Mouse (Mus musculus): ENCODE measurements around the gene Gm20425. TPM values are rescaled to one million over a fixed set of nuclear protein-coding genes. Genes with fewer than 3 reads are reported as not detected.
A peak's percentile ranks its signal among the peaks of the same experiment; 100 is the strongest.

Gm20425 gene
- polyA plus RNA-seq (2012; rRNA removed) = 0.08 and 0.27 TPM in 2 replicates

DNA sequence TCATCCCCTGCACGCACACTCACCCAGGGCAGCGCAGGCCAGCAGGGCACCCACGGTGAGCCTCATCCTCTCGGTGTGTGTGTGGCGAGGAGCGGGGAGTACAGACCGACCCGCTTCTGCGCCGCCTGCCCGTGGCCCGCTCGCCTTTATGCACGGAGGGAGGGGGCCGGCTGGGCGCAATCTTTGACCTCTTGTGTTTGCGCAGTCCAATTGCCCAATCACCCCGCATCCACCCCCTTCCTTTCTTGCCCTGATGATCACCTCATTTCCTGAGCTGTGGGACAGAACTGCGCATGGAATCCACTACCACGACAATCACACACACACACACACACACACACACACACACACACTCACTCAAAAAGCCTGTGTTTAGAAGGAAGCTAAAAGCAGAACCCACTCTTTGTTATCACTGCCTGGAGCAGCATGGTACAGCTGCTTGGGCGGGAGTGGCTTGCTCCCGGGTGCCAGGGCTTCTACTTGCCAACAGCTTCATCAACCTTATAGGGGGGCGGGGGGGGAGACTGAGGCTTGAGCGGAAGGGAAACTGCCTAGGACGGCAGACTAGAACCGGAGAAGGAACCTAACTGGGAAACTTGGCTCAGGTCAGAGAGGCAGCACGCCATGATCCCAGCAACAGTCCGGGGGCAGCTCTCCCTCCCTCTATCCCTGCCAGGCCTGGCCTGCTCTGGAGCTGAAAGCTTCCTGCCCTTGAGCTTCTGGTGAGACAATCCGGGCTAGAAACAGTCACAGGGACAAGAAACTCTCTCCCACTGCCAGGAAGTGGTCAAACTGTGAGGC, at the start of gene Gm20425, which contains the start of gene Trf:
TSS of gene Gm20425 (minus strand) at position 157 of the 801 bp plus-strand sequence.
TSS of gene Trf (minus strand) at position 294 of the 801 bp plus-strand sequence.
- 20% methylated on average over 29 of the region's 29 CpGs for WGBS
- TF ChIP-seq POLR2A (IDR thresholded peaks at IDR 0.05; ENCODE audit: borderline replicate concordance, extremely low read depth, low read depth, low read length) (peak; percentile 79; the same call in 1 of the 2 replicates), CTCF (IDR thresholded peaks at IDR 0.05; ENCODE audit: insufficient read depth, low read length) (no peak)
- H3K4me1 ChIP-seq (ENCODE audit: control insufficient read depth, insufficient read depth, low read length) = peaks cover 3% of the 10 kb centered on the region; the same call in 1 of the 2 replicates
- DNase-seq = peak; percentile 63
- H3K4me3 ChIP-seq (replicated peaks; ENCODE audit: extremely low read depth, low read depth, low read length) = peak within 1 kb of the TSS; percentile 72

DNA sequence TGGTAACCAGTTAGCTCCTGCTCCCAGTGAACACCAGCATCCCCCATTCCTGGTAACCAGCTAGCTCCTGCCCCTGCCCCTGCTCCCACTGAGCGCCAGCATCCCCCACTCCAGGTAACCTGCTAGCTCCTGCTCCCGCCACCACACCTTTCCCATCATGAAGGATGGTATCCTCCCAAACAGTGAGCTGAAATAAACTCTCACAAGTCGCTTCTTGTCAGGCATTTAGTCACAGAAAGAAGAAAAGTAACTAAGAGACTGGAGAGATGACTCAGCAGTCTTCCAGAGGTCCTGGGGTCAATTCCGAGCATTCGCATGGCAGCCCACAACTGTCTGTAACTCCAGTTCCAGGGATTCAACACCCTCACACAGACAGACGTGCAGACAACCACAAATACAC, 46.8 kb upstream of the Gm20425 start:
- 86% methylated on average over 6 of the region's 6 CpGs for WGBS
- TF ChIP-seq CTCF (IDR thresholded peaks at IDR 0.05; ENCODE audit: insufficient read depth, low read length) (no peak), POLR2A (IDR thresholded peaks at IDR 0.05; ENCODE audit: borderline replicate concordance, extremely low read depth, low read depth, low read length) (no peak)
- no peak for DNase-seq
- Histone ChIP-seq H3K4me3 (replicated peaks; ENCODE audit: extremely low read depth, low read depth, low read length) (no peak overlapping the region), H3K4me1 (ENCODE audit: control insufficient read depth, insufficient read depth, low read length) (no peaks in the 10 kb centered on the region)

DNA sequence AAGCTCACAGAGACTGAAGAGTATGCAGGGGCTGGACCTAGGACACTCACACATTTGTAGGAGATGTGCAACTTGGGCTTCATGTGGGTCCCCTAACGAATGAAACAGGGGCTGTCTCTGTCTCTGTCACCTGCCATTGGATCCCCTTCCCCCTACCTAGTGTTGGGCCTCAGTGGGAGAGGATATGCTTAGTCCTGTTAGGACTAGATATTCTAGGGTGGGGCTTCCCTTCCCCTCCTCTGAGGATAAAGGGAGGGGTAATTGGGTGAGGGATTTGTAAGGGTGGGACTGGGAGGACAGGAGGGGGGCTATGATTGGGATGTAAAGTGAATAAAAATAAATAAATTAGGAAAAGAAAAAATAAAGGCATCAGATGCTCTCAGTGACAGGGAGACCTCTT, 45.6 kb upstream of the Gm20425 start:
- 71% methylated on average over 1 of the region's 1 CpGs for WGBS
- TF ChIP-seq POLR2A (IDR thresholded peaks at IDR 0.05; ENCODE audit: borderline replicate concordance, extremely low read depth, low read depth, low read length) (no peak), CTCF (IDR thresholded peaks at IDR 0.05; ENCODE audit: insufficient read depth, low read length) (no peak)
- Histone ChIP-seq H3K4me1 (ENCODE audit: control insufficient read depth, insufficient read depth, low read length) (no peaks in the 10 kb centered on the region), H3K4me3 (replicated peaks; ENCODE audit: extremely low read depth, low read depth, low read length) (no peak overlapping the region)
- DNase-seq = no peak

DNA sequence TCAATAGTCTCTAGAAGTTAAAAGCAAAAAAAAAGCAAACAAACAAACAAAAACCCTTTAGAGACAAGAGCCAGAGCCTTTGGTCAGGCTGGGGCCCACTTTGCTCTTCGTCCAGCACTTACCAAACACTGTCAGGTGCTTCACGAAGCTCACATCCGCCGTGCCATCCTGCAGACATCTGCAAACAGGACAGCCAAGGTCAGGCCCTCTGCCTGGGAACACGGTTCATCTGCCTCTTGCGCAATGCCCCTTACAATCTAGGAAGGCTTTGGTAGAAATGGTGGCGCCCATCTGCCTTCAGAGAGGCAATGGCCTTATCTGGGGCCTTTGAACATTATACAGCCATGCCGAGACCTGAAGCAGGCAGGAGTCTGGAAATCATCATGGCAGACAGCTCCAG, 44.7 kb upstream of the Gm20425 start:
- no peak for DNase-seq
- WGBS = 73% methylated on average over 8 of the region's 8 CpGs
- Histone ChIP-seq H3K4me3 (replicated peaks; ENCODE audit: extremely low read depth, low read depth, low read length) (no peak overlapping the region), H3K4me1 (ENCODE audit: control insufficient read depth, insufficient read depth, low read length) (no peaks in the 10 kb centered on the region)
- TF ChIP-seq POLR2A (IDR thresholded peaks at IDR 0.05; ENCODE audit: borderline replicate concordance, extremely low read depth, low read depth, low read length) = no peak
- TF ChIP-seq CTCF (IDR thresholded peaks at IDR 0.05; ENCODE audit: insufficient read depth, low read length) = no peak

DNA sequence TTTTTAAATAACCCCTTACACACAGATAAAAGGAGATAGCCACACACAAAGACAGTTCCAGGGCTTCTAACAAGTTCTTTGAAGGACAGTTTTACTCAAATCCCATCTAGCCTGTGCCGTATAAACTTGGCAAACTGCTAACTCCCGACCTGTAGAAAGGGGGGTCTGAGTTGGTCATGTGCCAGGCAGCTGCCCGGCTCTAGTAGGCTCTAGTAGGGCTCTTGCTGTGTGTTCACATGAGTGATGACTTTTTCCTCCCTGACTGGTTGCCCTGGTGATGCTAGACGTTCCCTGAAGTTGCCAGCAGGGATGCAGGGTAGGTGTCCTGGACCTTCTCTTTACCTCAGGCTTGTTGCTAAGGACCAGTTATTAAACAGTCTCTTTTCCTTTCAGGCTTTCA, 41.0 kb upstream of the Gm20425 start:
- WGBS = 10% methylated on average over 4 of the region's 4 CpGs
- Histone ChIP-seq H3K4me3 (replicated peaks; ENCODE audit: extremely low read depth, low read depth, low read length) (no peak overlapping the region), H3K4me1 (ENCODE audit: control insufficient read depth, insufficient read depth, low read length) (no peaks in the 10 kb centered on the region)
- TF ChIP-seq CTCF (IDR thresholded peaks at IDR 0.05; ENCODE audit: insufficient read depth, low read length) (no peak), POLR2A (IDR thresholded peaks at IDR 0.05; ENCODE audit: borderline replicate concordance, extremely low read depth, low read depth, low read length) (no peak)
- no peak for DNase-seq

DNA sequence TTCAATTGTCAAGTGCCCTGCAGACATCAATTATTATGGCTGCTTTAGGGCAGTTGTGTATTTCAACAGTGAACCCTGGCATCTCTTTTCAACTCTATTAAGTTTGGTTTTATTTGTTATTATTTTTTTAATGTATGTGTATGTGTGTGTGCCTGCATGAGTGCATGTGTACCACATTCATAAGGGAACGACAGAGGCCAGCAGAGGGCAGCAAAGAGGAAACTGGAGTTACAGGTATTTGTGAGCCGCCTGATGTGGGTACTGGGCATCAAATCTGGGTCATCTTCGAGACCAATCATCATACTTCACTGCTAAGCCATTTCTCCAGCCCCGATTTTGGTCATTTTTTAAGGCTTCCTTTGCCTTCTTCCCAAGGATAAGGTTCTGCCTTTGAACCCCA, 35.7 kb upstream of the Gm20425 start:
- 91% methylated on average over 4 of the region's 4 CpGs for WGBS
- no peak for TF ChIP-seq CTCF (IDR thresholded peaks at IDR 0.05; ENCODE audit: insufficient read depth, low read length)
- TF ChIP-seq POLR2A (IDR thresholded peaks at IDR 0.05; ENCODE audit: borderline replicate concordance, extremely low read depth, low read depth, low read length) = no peak
- H3K4me3 ChIP-seq (replicated peaks; ENCODE audit: extremely low read depth, low read depth, low read length) = no peak overlapping the region
- DNase-seq = no peak
- no peaks in the 10 kb centered on the region for H3K4me1 ChIP-seq (ENCODE audit: control insufficient read depth, insufficient read depth, low read length)

DNA sequence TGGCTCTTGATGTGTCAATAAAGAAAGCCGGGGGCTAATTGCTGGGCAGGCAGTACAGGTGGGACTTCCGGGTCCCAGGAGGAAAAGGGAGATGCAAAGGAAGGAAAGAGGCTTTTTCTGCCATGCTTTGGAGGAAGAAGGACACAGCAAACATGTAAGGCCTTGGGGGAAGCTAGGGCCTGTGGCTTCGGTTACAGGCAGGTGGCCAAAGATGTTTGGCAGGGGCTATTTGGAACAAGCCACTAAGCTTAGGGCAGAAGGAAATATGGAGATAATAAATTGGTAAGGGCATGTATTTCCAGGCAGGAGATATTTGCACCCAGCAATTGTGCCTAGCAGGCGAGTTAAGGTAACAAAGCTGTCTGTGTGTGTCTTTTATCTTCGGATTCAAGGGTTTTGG, 22.8 kb upstream of the Gm20425 start:
- Histone ChIP-seq H3K4me3 (replicated peaks; ENCODE audit: extremely low read depth, low read depth, low read length) (no peak overlapping the region), H3K4me1 (ENCODE audit: control insufficient read depth, insufficient read depth, low read length) (no peaks in the 10 kb centered on the region; the same call in 1 of the 2 replicates)
- 73% methylated on average over 5 of the region's 5 CpGs for WGBS
- TF ChIP-seq POLR2A (IDR thresholded peaks at IDR 0.05; ENCODE audit: borderline replicate concordance, extremely low read depth, low read depth, low read length) (no peak), CTCF (IDR thresholded peaks at IDR 0.05; ENCODE audit: insufficient read depth, low read length) (no peak)
- no peak for DNase-seq

DNA sequence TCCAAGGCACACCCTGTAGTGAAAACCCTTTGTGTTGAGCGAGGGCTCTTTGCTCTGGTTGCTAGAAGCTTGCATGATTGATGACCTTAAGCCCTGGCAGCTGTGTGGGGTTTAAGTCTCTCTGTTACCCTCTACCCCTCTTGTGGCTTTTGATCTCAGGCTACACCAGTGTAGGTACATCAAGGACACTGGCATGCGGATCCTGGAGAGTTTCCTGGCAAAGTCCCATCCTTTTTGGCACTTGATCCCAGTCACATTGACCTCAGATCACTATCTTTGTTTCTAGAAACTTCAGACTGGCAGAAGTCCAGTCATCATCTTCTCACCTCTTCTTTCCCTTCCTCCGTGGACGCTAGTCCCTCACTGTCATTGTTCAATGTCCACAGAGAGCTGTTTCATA, 18.5 kb upstream of the Gm20425 start:
- Histone ChIP-seq H3K4me1 (ENCODE audit: control insufficient read depth, insufficient read depth, low read length) (no peaks in the 10 kb centered on the region; the same call in 1 of the 2 replicates), H3K4me3 (replicated peaks; ENCODE audit: extremely low read depth, low read depth, low read length) (no peak overlapping the region)
- 18% methylated on average over 4 of the region's 4 CpGs for WGBS
- TF ChIP-seq CTCF (IDR thresholded peaks at IDR 0.05; ENCODE audit: insufficient read depth, low read length) = no peak
- no peak for TF ChIP-seq POLR2A (IDR thresholded peaks at IDR 0.05; ENCODE audit: borderline replicate concordance, extremely low read depth, low read depth, low read length)
- DNase-seq = no peak

DNA sequence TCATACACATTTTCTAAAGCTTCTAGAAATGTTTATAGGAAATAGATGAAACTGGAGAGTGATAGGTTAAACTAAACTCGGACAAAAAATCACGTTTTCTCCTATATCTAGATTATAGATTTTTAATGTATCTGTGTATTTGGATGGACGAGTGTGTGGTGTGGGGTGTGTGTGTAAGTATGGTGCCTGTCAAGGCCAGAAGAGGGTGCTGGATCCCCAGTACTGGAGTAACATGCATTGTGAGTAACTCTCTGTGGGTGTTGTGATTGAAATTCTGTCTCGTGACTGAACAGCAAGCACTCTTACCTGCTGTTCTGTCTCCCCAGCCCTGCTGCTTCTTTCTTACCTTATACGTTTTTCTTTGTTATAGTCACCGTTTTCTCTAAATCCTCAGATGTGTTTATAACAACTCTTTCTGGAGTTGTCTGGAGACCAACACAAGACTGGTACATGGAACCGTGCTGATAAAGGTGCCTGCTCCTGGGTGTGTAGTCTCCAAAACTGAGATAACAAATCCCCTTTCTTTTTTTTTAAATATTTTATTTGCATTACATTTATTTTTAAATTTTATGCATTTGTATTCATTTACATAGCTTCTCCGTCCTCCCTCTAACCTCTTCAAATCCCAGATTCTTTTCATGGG, 16.5 kb upstream of the Gm20425 start:
- Histone ChIP-seq H3K4me1 (ENCODE audit: control insufficient read depth, insufficient read depth, low read length) (no peaks in the 10 kb centered on the region; the same call in 1 of the 2 replicates), H3K4me3 (replicated peaks; ENCODE audit: extremely low read depth, low read depth, low read length) (no peak overlapping the region)
- DNase-seq = no peak
- WGBS = 84% methylated on average over 8 of the region's 8 CpGs
- TF ChIP-seq CTCF (IDR thresholded peaks at IDR 0.05; ENCODE audit: insufficient read depth, low read length) (no peak), POLR2A (IDR thresholded peaks at IDR 0.05; ENCODE audit: borderline replicate concordance, extremely low read depth, low read depth, low read length) (no peak)
